Mouse (Mus musculus): Measurements from ENCODE around the gene Cdh16.

DNA sequence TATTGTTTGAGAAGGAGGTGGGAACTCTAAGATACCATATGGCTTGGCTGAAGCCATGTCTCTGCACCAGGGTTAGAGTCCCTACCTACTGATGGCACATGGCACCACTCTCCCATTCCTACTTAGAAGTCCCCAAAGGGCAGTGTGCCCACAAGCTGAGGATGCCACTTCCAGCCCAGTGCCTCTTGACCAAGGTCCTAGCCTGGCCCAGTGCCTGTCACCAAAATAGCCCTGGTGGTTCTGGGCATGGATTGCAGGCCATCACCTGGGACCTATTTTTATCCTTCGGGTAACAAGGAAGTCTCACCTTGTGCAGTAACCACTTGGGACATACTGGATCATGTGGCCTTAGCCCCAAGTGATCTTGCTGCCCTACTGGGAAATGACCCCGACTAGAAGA, 16.3 kb downstream of the Cdh16 start:
- TF ChIP-seq CTCF (IDR thresholded peaks at IDR 0.05; ENCODE audit: borderline replicate concordance, insufficient read depth, low read length) = no peak
- no peak for TF ChIP-seq POLR2A (IDR thresholded peaks at IDR 0.05; ENCODE audit: low read depth, low read length)
